Mouse (Mus musculus) gastrocnemius, postnatal 25 days (tissue): Measurements from ENCODE around the gene Ssh3. TPM values are rescaled to one million over a fixed set of nuclear protein-coding genes. Genes with fewer than 3 reads are reported as not detected.

Source experiments
- DNase-seq: peaks from one replicate; pipeline ENCODE4 v3.0.0; 2022
- long read RNA-seq, 2 experiments: library from polyadenylated mRNA; stranded (forward); transcript quantifications; one replicate each; pipeline ENCODE4 v2.0.0; 2021
- total RNA-seq, 2 experiments: library from RNA; stranded (reverse); gene quantifications; 1 replicate in 1 of 2; 2 replicates in 1 of 2; pipeline ENCODE4 v1.2.3; 2021

Ssh3 gene
- total RNA-seq: 1 to 10 TPM; 3.4 to 3.9 TPM
- long read RNA-seq, experiment 1, partial matches to known transcripts: 1 of 1 reads
- long read RNA-seq, experiment 1, other reads (novel, unspliced or antisense): 0 of 1 reads
- long read RNA-seq, experiment 2, partial matches to known transcripts: 0 of 1 reads
- long read RNA-seq, experiment 2, other reads (novel, unspliced or antisense): 0 of 1 reads

DNA sequence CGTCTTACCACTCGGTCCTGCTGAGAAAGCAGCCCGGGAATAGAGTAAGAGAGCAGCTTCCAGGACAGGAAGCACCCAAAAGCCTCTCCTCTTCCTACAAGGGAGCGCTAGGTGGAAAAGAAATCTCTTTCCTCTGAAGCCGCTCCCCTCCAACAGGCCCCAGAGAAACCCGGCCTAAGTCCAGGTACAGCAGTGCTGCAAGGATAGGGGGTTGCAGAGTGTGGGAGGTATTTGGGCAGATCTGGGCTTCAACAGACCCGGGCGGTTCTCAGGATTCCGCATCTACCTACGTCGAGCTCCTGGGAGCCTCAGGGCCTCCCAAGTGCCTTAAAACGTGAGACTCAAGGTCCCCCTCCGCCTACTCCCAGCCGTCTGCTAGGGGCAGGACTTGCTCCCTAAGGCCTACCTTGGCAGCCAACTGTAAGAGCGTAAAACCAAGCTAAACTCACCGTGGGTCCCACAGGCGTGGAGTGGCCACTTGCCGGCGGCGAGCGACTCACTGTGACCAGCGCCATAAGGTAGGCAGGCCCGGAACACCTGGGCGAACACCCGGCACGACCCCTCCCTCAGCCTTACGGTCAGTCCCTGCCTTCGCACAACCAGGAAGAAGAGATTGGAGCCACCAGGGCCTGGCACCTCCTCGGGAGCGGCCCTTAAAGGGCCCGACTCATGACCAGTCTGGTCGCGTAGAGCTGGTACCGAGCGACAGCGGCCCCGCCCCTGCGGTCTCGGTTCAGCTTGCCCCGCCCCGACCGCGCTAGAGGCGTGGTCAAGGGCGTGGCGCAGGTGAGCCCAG is at the start of gene Ssh3:
TSS of gene Ssh3 (minus strand) at position 615 of the 796 bp plus-strand sequence.
- peak; percentile 68 for DNase-seq

DNA sequence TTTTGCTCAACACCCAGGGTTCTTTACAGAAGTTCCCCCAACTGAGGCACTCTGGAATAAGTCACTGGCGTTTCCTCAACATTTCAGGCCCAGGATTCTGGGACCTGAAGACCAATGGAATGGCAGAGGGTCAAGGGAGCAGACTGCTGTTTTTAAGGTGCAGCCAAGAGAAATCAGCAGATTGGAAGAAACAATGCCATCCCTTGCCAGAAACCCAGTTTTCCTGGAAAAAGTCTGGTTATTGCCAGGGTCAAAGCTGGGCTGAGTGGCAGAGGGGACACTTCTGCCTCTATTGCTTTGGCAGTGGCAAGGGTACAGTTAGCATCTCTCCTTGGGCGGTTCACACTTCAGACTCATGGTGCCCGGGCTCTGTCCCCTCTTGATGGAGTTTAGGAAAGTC is 48.2 kb upstream of the Ssh3 start:
- no peak for DNase-seq

DNA sequence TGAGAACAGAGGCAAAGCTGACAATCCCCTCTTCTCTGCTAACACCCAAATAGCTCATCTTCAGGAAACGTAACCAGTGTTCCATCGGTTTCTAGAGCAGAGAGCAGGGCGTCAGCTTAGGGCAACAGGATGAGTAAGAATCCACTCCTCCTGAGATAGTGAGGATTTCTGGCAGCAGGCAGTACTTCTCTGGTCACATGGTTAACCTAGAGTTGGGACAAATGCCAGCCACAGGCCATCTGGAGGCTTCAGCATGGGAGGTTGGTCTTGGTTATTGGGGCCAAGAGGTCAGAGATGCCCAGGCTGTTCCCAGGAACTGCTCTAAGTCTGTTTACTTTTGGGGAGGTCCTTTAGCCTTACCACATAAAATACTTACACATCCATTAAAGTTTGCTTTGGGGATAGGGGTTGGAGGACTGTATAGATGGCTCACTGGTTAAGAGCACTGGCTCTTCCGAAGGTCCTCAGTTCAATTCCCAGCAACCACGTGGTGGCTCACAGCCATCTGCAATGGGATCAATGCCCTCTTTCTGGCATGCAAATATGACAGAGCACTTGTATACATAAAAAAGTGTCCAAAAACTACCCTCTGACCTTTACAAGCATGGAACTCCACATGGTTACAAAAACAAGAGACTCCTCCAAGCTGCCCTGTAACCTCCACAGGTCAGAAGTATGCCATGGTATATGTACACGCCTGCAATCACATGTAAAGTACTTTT is 46.4 kb upstream of the Ssh3 start:
- no peak for DNase-seq

DNA sequence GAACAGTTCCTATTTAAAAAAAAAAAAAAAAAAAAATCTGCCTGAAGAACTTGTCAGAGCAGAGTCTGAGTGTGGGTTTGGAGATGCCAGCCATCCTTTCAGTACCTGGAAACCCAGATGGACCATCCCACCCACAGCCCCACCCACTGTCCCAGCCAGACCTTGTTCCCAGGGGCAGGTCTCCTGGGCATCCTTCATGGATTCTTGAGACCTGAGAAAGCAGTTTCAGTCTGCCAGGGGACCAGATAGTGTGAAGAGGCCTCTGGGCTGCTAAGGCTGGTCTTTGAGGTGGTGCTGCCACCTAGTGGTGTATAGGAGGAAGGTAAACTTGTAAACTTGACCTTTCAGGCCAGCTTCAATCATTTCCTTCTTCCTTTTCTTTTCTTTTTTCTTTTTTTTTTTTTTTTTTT is 40.8 kb upstream of the Ssh3 start:
- DNase-seq: no peak

DNA sequence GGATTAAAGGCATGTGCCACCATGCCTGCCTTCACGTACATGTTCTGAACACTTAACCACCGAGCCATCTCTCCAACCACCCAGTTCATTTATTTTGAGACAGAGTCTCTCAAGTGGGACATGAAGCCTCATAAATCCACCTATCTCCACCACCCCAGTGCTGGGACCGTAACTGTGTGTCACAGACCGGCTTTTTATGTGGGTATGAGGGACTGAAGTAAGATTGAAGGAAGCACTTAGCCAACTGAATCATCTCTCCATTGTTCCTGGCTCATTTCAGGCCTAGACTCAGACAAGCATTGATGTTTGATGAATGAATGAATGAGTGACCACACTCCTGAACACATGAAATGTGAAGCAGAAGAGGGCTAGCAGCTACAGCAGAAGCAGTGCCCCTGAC is 40.3 kb upstream of the Ssh3 start:
- DNase-seq: no peak

DNA sequence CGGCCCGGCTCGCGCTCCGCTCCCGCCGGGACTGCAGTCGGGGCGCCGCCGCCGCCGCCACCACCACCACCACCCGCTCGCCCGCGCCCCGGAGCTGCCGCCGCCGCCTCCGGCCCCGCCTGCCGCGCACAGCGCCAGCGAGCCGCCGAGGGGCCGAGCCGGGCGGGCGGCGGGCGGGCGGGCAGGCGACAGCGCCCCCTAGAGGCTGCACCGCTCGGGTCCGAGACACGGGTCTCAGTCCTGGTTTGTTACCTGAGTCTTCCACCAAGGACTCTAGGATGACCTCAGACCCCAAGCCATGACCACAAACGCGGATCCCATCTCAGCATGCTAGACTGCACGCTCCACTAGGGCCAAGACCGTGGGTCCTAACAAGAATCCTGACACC is 37.2 kb upstream of the Ssh3 start, which contains the start of gene Grk2:
TSS of gene Grk2 (minus strand) at position 33 of the 388 bp plus-strand sequence.
- DNase-seq: peak; percentile 82

- DNase-seq: peak; percentile 46
These were observed 36.7 kb upstream of the Ssh3 start for GRCm38 (mm10) chr19:4305491-4306189.

DNA sequence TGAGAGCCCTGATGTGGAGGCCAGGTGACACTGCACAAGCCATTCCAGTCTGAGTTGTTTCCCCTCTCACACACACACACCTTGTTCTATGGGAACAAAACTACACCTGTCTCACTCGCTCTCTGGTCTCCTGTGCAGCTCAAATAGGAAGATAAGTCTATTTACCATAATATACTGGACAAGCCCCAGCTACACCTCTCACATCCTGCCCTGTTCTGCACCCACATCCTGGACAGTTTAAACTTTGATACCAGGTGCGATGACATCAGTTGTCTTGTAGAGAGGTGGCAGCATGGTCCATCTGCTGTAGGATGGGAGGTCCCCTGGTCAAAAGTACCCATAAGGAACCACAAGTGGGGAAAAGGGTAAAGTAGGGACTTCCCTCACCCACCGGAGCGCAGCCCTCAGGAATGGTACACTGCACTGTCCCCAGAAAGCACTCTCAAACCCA is 35.9 kb upstream of the Ssh3 start:
- DNase-seq: no peak

GRCm38 (mm10) chr19:4304251-4304821 is 35.4 kb upstream of the Ssh3 start:
- no peak for DNase-seq

- no peak for DNase-seq
These were observed 34.6 kb upstream of the Ssh3 start for GRCm38 (mm10) chr19:4303640-4303995.

- DNase-seq: peak; percentile 75
These were observed 34.1 kb upstream of the Ssh3 start for GRCm38 (mm10) chr19:4302936-4303639.

DNA sequence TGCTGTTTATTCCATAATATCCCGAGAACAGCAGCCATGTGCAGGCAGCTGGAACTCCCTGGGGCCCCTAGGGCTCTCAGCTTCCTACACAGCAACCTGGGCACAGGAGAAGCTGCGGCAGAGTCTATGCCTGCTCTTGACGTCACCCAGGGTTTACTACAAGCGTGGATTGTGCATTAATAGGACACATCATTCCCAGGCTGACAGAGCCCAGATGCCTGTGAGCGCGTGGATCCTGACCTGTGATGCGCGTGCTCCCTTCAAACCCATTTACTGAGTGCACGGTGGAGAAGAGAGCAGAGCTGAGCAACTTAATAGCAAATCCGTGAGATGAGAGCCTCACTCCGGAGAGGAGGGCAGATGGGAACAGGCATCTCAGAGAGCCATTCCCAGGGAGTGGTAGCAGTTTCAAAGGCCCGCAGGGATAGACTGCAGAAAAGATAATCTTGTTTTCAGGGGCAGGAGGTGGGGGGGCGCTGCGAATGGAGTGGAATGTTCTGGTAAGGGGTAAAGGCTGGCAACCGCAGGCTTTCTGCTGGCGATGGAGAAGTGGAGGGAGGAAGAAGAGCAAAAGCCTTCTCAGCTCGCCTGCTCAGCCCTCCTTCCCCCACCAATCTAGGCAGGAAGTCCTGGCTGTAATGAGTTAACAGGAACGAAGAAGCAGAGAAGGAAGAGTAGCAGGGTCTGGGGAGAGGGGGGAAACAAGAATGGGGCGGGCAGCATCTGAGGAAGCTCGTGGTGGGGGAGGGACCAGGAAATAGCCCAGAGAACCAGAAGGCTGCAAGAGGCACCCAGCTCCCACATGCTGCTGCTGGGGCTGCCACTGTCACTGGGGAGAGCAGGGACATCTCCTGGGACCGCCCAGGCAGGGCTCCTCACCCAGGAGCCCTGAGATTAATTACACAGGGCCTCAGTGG is 33.0 kb upstream of the Ssh3 start:
- peak; percentile 57 for DNase-seq

GRCm38 (mm10) chr19:4300852-4301734 is 32.1 kb upstream of the Ssh3 start:
- DNase-seq: no peak

- peak; percentile 51 for DNase-seq
These were observed 31.3 kb upstream of the Ssh3 start for GRCm38 (mm10) chr19:4300271-4300704.

DNA sequence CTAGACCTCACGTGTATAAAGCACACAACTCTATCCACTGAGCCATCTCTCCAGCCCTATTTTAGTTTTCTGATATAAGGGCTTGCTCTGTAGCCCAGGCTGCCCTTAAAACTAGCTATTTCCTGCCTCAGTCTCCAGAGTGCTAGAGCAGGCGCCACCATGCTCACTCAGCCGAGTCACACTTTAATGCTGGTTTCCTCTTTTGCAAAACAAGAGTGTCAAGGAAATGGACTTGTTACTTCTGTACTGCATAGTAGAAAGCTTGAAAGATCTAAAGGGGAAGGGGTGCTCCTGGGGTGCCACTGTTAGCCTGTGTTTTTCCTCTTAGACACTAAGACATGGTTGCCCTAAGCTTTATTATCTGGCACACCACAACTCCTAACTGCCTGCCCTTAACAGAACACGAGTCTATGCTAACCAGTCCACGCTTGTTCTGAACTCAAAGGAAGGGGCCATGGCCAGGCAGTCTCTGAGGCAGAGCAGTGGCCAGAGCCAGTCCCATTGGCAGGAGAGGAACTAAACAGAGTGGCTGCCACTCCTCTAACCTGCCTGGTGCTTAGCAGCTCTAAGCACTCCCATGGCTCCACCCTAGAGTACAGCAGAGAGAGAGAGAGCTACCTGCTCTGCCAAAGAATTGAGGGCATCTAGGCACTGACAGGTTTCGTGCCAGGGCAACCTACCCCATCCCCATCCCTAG is 30.7 kb upstream of the Ssh3 start:
- DNase-seq: no peak

- no peak for DNase-seq
These were observed 30.1 kb upstream of the Ssh3 start for GRCm38 (mm10) chr19:4299126-4299525.

- DNase-seq: no peak
These were observed 29.5 kb upstream of the Ssh3 start for GRCm38 (mm10) chr19:4298322-4299121.

DNA sequence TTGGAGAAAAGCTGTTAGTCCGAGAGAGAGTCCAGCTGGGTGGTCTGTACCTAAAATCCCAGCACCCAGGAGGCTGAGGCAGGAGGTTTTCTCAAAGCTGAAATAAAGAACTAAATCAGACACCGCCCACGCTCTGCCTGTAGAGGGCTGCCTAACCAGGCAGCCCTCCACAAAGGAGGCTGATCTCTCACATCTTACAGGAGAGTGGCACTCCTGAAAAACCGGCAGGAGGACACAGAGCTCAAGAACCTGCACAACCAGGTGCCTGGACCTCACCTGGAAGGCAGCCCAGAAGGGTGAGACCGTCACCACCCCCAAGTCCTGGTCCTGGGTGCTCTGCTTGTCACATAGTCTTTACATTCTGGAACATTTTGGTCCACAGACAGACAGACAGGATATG is 28.9 kb upstream of the Ssh3 start:
- no peak for DNase-seq
